Mouse (Mus musculus) midbrain, embryonic 15.5 days (tissue): ENCODE measurements around the gene Pawr. TPM values are rescaled to one million over a fixed set of nuclear protein-coding genes. Genes with fewer than 3 reads are reported as not detected.
"Not testable (repeated sequence)": the region's sequence is repeated elsewhere in the genome, so short reads cannot be mapped to it uniquely, and the experiment has no call there.

ENCODE experiments used
- ATAC-seq: fragments of 200-750 bp; cut with Nextera tagmentation; replicated peaks from 2 replicates; pipeline ENCODE4 v1.8.0; 2017; ENCODE audit warnings: moderate TSS enrichment
- H3K27ac ChIP-seq: fragments of 300-500 bp; sonication (generic); 2 replicates; pipeline ENCODE4 v1.5.1; 2015; ENCODE audit warnings: mild to moderate bottlenecking, inconsistent platforms
- H3K27me3 ChIP-seq: fragments of 300-500 bp; sonication (generic); replicated peaks from 2 replicates; pipeline ENCODE4 v1.6.1; 2015; ENCODE audit warnings: inconsistent platforms
- H3K36me3 ChIP-seq: fragments of 300-500 bp; sonication (generic); replicated peaks from 2 replicates; pipeline ENCODE4 v1.6.1; 2015; ENCODE audit warnings: inconsistent platforms
- H3K4me1 ChIP-seq: fragments of 300-500 bp; sonication (generic); 2 replicates; pipeline ENCODE4 v1.6.1; 2015; ENCODE audit warnings: inconsistent platforms
- H3K4me2 ChIP-seq: fragments of 300-500 bp; sonication (generic); 2 replicates; pipeline ENCODE4 v1.6.1; 2015; ENCODE audit warnings: inconsistent platforms, mild to moderate bottlenecking, moderate library complexity
- H3K4me3 ChIP-seq: fragments of 300-500 bp; sonication (generic); 2 replicates; pipeline ENCODE4 v1.5.1; 2015; ENCODE audit warnings: mild to moderate bottlenecking, inconsistent platforms
- H3K9ac ChIP-seq: fragments of 300-500 bp; sonication (generic); 2 replicates; pipeline ENCODE4 v1.6.1; 2015; ENCODE audit warnings: mild to moderate bottlenecking, inconsistent platforms
- H3K9me3 ChIP-seq: fragments of 300-500 bp; sonication (generic); 2 replicates; pipeline ENCODE4 v1.6.1; 2016; ENCODE audit warnings: inconsistent platforms
- WGBS: fragments of 180-500 bp; shearing (Covaris S2); methylation state at CpG from one replicate; pipeline ENCODE4 v1.1.7; 2015; ENCODE audit warnings: mixed read lengths; 5-methylcytosine and 5-hydroxymethylcytosine counted together
- polyA plus RNA-seq: library from polyadenylated mRNA; unstranded; fragments of >200 nt; fragmentation: Nextera tagmentation; extraction: Ambion mirVana; gene quantifications from 2 replicates; pipeline ENCODE4 v1.2.1, GENCODE M21; 2015

Gene Pawr
- polyA plus RNA-seq, 1 experiment from 2014 or later: 2.5 TPM

DNA sequence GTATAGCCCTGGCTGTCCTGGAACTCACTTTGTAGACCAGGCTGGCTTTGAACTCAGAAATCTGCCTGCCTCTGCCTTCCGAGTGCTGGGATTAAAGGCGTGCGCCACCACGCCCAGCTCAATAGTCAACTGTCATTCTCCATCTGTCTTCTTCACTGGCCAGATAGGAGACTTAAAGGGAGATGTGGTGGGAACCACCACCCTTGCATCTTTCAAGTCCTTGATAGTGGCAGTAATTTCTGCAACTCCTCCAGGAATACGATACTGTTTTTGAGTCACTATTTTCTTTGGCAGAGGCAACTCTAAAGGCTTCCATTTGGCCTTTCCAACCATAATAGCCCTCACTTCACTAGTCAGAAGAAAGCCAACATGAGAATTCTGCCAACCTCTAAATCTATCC lies 108.3 kb downstream of the Pawr start:
- not testable (repeated sequence) for ATAC-seq, H3K36me3 ChIP-seq, H3K9me3 ChIP-seq, H3K27ac ChIP-seq, H3K4me2 ChIP-seq, H3K4me1 ChIP-seq, H3K27me3 ChIP-seq, H3K9ac ChIP-seq, H3K4me3 ChIP-seq
- WGBS: 95% methylated on average over 5 of the region's 5 CpGs

GRCm38 (mm10) chr10:108443931-108444876 lies 112.3 kb downstream of the Pawr start:
- H3K4me3 ChIP-seq: no peak overlapping the region
- H3K27ac ChIP-seq: no peak overlapping the region
- 48% methylated on average over 19 of the region's 19 CpGs for WGBS
- no peak overlapping the region for H3K9ac ChIP-seq
- peaks cover 5% of the 10 kb centered on the region; the same call in 1 of the 2 replicates for H3K4me1 ChIP-seq
- no peaks in the 10 kb centered on the region for H3K9me3 ChIP-seq
- H3K27me3 ChIP-seq: peaks cover 3% of the 10 kb centered on the region; the same call in 1 of the 2 replicates
- H3K4me2 ChIP-seq: no peak overlapping the region
- no peaks in the 10 kb centered on the region for H3K36me3 ChIP-seq
- no peak; the same call in 1 of the 2 replicates for ATAC-seq

DNA sequence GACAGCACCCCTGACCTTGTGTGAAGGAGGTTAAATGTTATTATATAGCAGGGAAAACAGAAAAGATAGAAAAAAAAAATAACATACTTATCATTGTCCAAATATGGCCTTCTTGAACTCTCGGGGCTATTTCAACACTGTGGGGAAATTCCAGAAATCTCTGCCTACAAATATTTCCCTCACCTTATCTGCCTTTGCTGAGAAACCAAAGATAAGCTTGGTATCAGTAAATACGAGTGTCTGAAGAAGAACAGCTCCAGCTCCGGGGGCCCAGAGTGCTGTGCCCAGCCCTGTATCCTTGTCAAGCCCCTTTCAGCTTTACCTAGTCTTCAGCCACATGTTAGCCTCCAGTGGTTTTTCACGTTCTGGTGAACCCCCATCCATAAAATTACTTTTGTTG lies 113.2 kb downstream of the Pawr start:
- Histone ChIP-seq H3K27me3 (peaks cover 3% of the 10 kb centered on the region; the same call in 1 of the 2 replicates), H3K36me3 (no peaks in the 10 kb centered on the region), H3K27ac (no peak overlapping the region), H3K9ac (no peak overlapping the region), H3K9me3 (no peaks in the 10 kb centered on the region), H3K4me2 (no peak overlapping the region), H3K4me1 (peaks cover 5% of the 10 kb centered on the region; the same call in 1 of the 2 replicates), H3K4me3 (no peak overlapping the region)
- ATAC-seq: no peak
- 85% methylated on average over 4 of the region's 4 CpGs for WGBS

- no peaks in the 10 kb centered on the region for H3K9me3 ChIP-seq
- no peak overlapping the region for H3K9ac ChIP-seq
- peaks cover 5% of the 10 kb centered on the region; the same call in 1 of the 2 replicates for H3K4me1 ChIP-seq
- no peak overlapping the region for H3K27ac ChIP-seq
- no peak overlapping the region for H3K4me3 ChIP-seq
- peaks cover 3% of the 10 kb centered on the region; the same call in 1 of the 2 replicates for H3K27me3 ChIP-seq
- no peaks in the 10 kb centered on the region for H3K36me3 ChIP-seq
- ATAC-seq: no peak
- WGBS: 70% methylated on average over 10 of the region's 10 CpGs
- no peak overlapping the region for H3K4me2 ChIP-seq
Observed at GRCm38 (mm10) chr10:108445606-108446005, 113.7 kb downstream of the Pawr start.

GRCm38 (mm10) chr10:108446041-108446931 lies 114.4 kb downstream of the Pawr start:
- Histone ChIP-seq H3K27ac (no peak overlapping the region), H3K4me2 (peak overlapping the region; percentile 51), H3K36me3 (no peaks in the 10 kb centered on the region), H3K27me3 (peaks cover 3% of the 10 kb centered on the region; the same call in 1 of the 2 replicates), H3K4me3 (peak overlapping the region; percentile 37), H3K9me3 (no peaks in the 10 kb centered on the region), H3K9ac (0 out of 2 replicates have a peak overlapping the region, but pooled peaks have one; percentile 28), H3K4me1 (peaks cover 5% of the 10 kb centered on the region; the same call in 1 of the 2 replicates)
- ATAC-seq: peak; percentile 79
- 12% methylated on average over 24 of the region's 24 CpGs for WGBS

GRCm38 (mm10) chr10:108447211-108447610 lies 115.3 kb downstream of the Pawr start:
- peaks cover 5% of the 10 kb centered on the region; the same call in 1 of the 2 replicates for H3K4me1 ChIP-seq
- H3K4me2 ChIP-seq: no peak overlapping the region
- H3K27ac ChIP-seq: no peak overlapping the region
- no peak overlapping the region for H3K9ac ChIP-seq
- ATAC-seq: no peak
- WGBS: 80% methylated on average over 10 of the region's 10 CpGs
- H3K4me3 ChIP-seq: no peak overlapping the region
- H3K36me3 ChIP-seq: no peaks in the 10 kb centered on the region
- peaks cover 3% of the 10 kb centered on the region; the same call in 1 of the 2 replicates for H3K27me3 ChIP-seq
- H3K9me3 ChIP-seq: no peaks in the 10 kb centered on the region

GRCm38 (mm10) chr10:108448421-108448820 lies 116.5 kb downstream of the Pawr start:
- no peak overlapping the region for H3K27ac ChIP-seq
- ATAC-seq: no peak

GRCm38 (mm10) chr10:108450401-108450800 lies 118.5 kb downstream of the Pawr start:
- Histone ChIP-seq H3K9ac (no peak overlapping the region), H3K4me1 (peaks cover 5% of the 10 kb centered on the region; the same call in 1 of the 2 replicates), H3K27me3 (peaks cover 3% of the 10 kb centered on the region; the same call in 1 of the 2 replicates), H3K4me2 (no peak overlapping the region), H3K36me3 (no peaks in the 10 kb centered on the region), H3K4me3 (no peak overlapping the region), H3K27ac (no peak overlapping the region), H3K9me3 (no peaks in the 10 kb centered on the region)
- 91% methylated on average over 4 of the region's 4 CpGs for WGBS
- ATAC-seq: no peak

More at GRCm38 (mm10) chr10:108448421-108448820, 116.5 kb downstream of the Pawr start:
- 85% methylated on average over 11 of the region's 11 CpGs for WGBS
- Histone ChIP-seq H3K27me3 (peaks cover 3% of the 10 kb centered on the region; the same call in 1 of the 2 replicates), H3K9ac (no peak overlapping the region), H3K4me2 (no peak overlapping the region), H3K4me1 (peaks cover 5% of the 10 kb centered on the region; the same call in 1 of the 2 replicates), H3K9me3 (no peaks in the 10 kb centered on the region), H3K36me3 (no peaks in the 10 kb centered on the region), H3K4me3 (no peak overlapping the region)

GRCm38 (mm10) chr10:108451516-108451915 lies 119.6 kb downstream of the Pawr start:
- Histone ChIP-seq H3K27me3 (peaks cover 3% of the 10 kb centered on the region; the same call in 1 of the 2 replicates), H3K9ac (no peak overlapping the region), H3K4me1 (peaks cover 4% of the 10 kb centered on the region; the same call in 1 of the 2 replicates), H3K4me2 (no peak overlapping the region), H3K27ac (no peak overlapping the region), H3K36me3 (no peaks in the 10 kb centered on the region), H3K4me3 (no peak overlapping the region), H3K9me3 (no peaks in the 10 kb centered on the region)
- WGBS: 92% methylated on average over 8 of the region's 8 CpGs
- no peak for ATAC-seq

- Histone ChIP-seq H3K27me3 (peaks cover 3% of the 10 kb centered on the region; the same call in 1 of the 2 replicates), H3K4me1 (no peaks in the 10 kb centered on the region), H3K36me3 (no peaks in the 10 kb centered on the region), H3K4me2 (no peak overlapping the region), H3K9me3 (no peaks in the 10 kb centered on the region), H3K9ac (no peak overlapping the region), H3K4me3 (no peak overlapping the region), H3K27ac (no peak overlapping the region)
- 86% methylated on average over 9 of the region's 9 CpGs for WGBS
- no peak for ATAC-seq
Observed at GRCm38 (mm10) chr10:108452421-108452820, 120.5 kb downstream of the Pawr start.

GRCm38 (mm10) chr10:108453561-108453960 lies 121.6 kb downstream of the Pawr start:
- H3K36me3 ChIP-seq: no peaks in the 10 kb centered on the region
- H3K9me3 ChIP-seq: no peaks in the 10 kb centered on the region
- no peak for ATAC-seq
- no peak overlapping the region for H3K27ac ChIP-seq
- 75% methylated on average over 2 of the region's 2 CpGs for WGBS
- no peak overlapping the region for H3K9ac ChIP-seq
- H3K4me3 ChIP-seq: no peak overlapping the region
- H3K4me2 ChIP-seq: no peak overlapping the region
- H3K4me1 ChIP-seq: no peaks in the 10 kb centered on the region
- H3K27me3 ChIP-seq: peaks cover under 1% of the 10 kb centered on the region; the same call in 1 of the 2 replicates
